Comparison of ENCODE assay signal across 22 mouse cellular contexts in genomic region chr9:51274678-51275077, GRCm38 (mm10). TPM values are rescaled to one million over a fixed set of nuclear protein-coding genes. Genes with fewer than 3 reads are reported as not detected.
DNase-seq lines count a peak whose midpoint lies in the region; ATAC-seq and TF ChIP-seq lines count a peak whose summit lies in the region.
"Had no signal": no experiment of that assay in that cellular context is flagged by ENCODE, and none has a peak within 500 bp of the region (broad histone marks: within the 10 kb centered on the region; RNA-seq: fewer than 3 reads in every experiment).

No protein-coding gene starts in this region.

- no peak for TF ChIP-seq POLR2A in CH12.LX (IDR thresholded peaks at IDR 0.05; ENCODE audit: low read depth, low read length)

- ATAC-seq in heart, embryonic 12.5 days (ENCODE audit: insufficient number of reproducible peaks, low FRiP score) = no peak
- ATAC-seq in intestine, postnatal 0 days = no peak
- ATAC-seq: forebrain, embryonic 16.5 days had no signal

- H3K9ac ChIP-seq in heart, embryonic 12.5 days = no peak overlapping the region
- H3K9ac ChIP-seq in CH12.LX (ENCODE audit: insufficient read depth, low read depth) = no peak overlapping the region
- H3K9ac ChIP-seq in intestine, postnatal 0 days (ENCODE audit: low read depth, low read length) = no peak overlapping the region
- H3K9ac ChIP-seq: hindbrain, embryonic 15.5 days; limb, embryonic 13.5 days; neural tube, embryonic 12.5 days had no signal

- peaks cover 5% of the 10 kb centered on the region for H3K36me3 ChIP-seq in heart, embryonic 12.5 days
- H3K36me3 ChIP-seq in CH12.LX (replicated peaks in 1 of 2; ENCODE audit: control insufficient read depth in 1 of 2, insufficient read depth in 1 of 2, low read length in 1 of 2) = peaks cover 0 to 19% of the 10 kb centered on the region in 2 experiments
- no peaks in the 10 kb centered on the region for H3K36me3 ChIP-seq in intestine, postnatal 0 days (ENCODE audit: control insufficient read depth, insufficient read depth)
- no peaks in the 10 kb centered on the region for H3K36me3 ChIP-seq in hindbrain, embryonic 10.5 days
- H3K36me3 ChIP-seq: hindbrain, embryonic 15.5 days; limb, embryonic 13.5 days; neural tube, embryonic 12.5 days had no signal

- peaks cover 5% of the 10 kb centered on the region; the same call in 1 of the 2 replicates for H3K27me3 ChIP-seq in heart, embryonic 12.5 days (replicated peaks)
- H3K27me3 ChIP-seq in CH12.LX (replicated peaks) = no peaks in the 10 kb centered on the region
- peaks cover 11% of the 10 kb centered on the region for H3K27me3 ChIP-seq in intestine, postnatal 0 days (replicated peaks; ENCODE audit: control insufficient read depth, insufficient read depth, low read length)
- peaks cover 30% of the 10 kb centered on the region for H3K27me3 ChIP-seq in hindbrain, embryonic 10.5 days (ENCODE audit: insufficient read depth, poor library complexity, severe bottlenecking)

- no peak for TF ChIP-seq EP300 in CH12.LX (IDR thresholded peaks at IDR 0.05; ENCODE audit: low read length)

- in situ Hi-C loops in CH12.LX (cut with MboI; ENCODE audit: low pct_ligation_motif_present, low pct_unique_long_range_greater_than_20kb, low sequenced_read_pairs) = no loop called here

- dilution Hi-C loops in CH12.LX (cut with MboI; ENCODE audit: extremely low pct_ligation_motif_present, extremely low pct_unique_long_range_greater_than_20kb, low sequenced_read_pairs) = no loop called here

- H3K9me3 ChIP-seq in heart, embryonic 12.5 days (replicated peaks) = no peaks in the 10 kb centered on the region
- no peaks in the 10 kb centered on the region for H3K9me3 ChIP-seq in CH12.LX (replicated peaks; ENCODE audit: low read length)
- no peaks in the 10 kb centered on the region for H3K9me3 ChIP-seq in intestine, postnatal 0 days (ENCODE audit: control insufficient read depth)
- H3K9me3 ChIP-seq in hindbrain, embryonic 10.5 days = no peaks in the 10 kb centered on the region
- H3K9me3 ChIP-seq: hindbrain, embryonic 15.5 days; limb, embryonic 13.5 days; neural tube, embryonic 12.5 days had no signal

- no peak overlapping the region for H3K4me3 ChIP-seq in heart, embryonic 12.5 days
- H3K4me3 ChIP-seq in CH12.LX (replicated peaks in 1 of 3; ENCODE audit: low read depth in 2 of 3, low read length in 2 of 3, poor library complexity in 1 of 3) = no peak overlapping the region
- no peak overlapping the region for H3K4me3 ChIP-seq in intestine, postnatal 0 days (ENCODE audit: low read depth, low read length)
- H3K4me3 ChIP-seq in hindbrain, embryonic 10.5 days = no peak overlapping the region
- H3K4me3 ChIP-seq: hindbrain, embryonic 15.5 days; limb, embryonic 13.5 days; neural tube, embryonic 12.5 days had no signal

- no peak overlapping the region for H3K4me2 ChIP-seq in heart, embryonic 12.5 days
- H3K4me2 ChIP-seq in CH12.LX (ENCODE audit: insufficient read depth, low read depth, poor library complexity, severe bottlenecking) = peak overlapping the region; percentile 10; the same call in 1 of the 2 replicates
- H3K4me2 ChIP-seq in intestine, postnatal 0 days (replicated peaks; ENCODE audit: low read depth) = 0 out of 2 replicates have a peak overlapping the region, but pooled peaks have one; percentile 1
- H3K4me2 ChIP-seq: hindbrain, embryonic 15.5 days; limb, embryonic 13.5 days; neural tube, embryonic 12.5 days had no signal

- peaks cover 12% of the 10 kb centered on the region for H3K4me1 ChIP-seq in heart, embryonic 12.5 days (replicated peaks)
- peaks cover 0 to 13% of the 10 kb centered on the region in 2 experiments; a peak in 2 of 4 replicates for H3K4me1 ChIP-seq in CH12.LX (ENCODE audit: control insufficient read depth in 1 of 2, insufficient read depth in 2 of 2)
- no peaks in the 10 kb centered on the region for H3K4me1 ChIP-seq in intestine, postnatal 0 days (replicated peaks; ENCODE audit: control insufficient read depth, insufficient read depth, low read length)
- peaks cover 21% of the 10 kb centered on the region for H3K4me1 ChIP-seq in hindbrain, embryonic 10.5 days (replicated peaks)

- 27% methylated on average over 4 of the region's 4 CpGs for WGBS in heart, embryonic 12.5 days
- WGBS in intestine, postnatal 0 days = 22% methylated on average over 4 of the region's 4 CpGs
- WGBS in hindbrain, embryonic 10.5 days = 37% methylated on average over 4 of the region's 4 CpGs

- H3K27ac ChIP-seq in heart, embryonic 12.5 days (ENCODE audit: poor library complexity, severe bottlenecking) = no peak overlapping the region
- no peak overlapping the region for H3K27ac ChIP-seq in CH12.LX (ENCODE audit: insufficient read depth, low read depth)
- H3K27ac ChIP-seq in intestine, postnatal 0 days (ENCODE audit: low read depth, low read length) = no peak overlapping the region
- H3K27ac ChIP-seq in hindbrain, embryonic 10.5 days = no peak overlapping the region
- H3K27ac ChIP-seq: hindbrain, embryonic 15.5 days; kidney, postnatal 0 days; limb, embryonic 13.5 days; neural tube, embryonic 12.5 days had no signal

- TF ChIP-seq CTCF in CH12.LX (conservative IDR thresholded peaks at IDR 0.05 in 1 of 2, IDR thresholded peaks at IDR 0.05 in 1 of 2; ENCODE audit: low read depth in 2 of 2, low read length in 2 of 2) = no peak
- no peak for TF ChIP-seq CTCF in intestine, postnatal 0 days (IDR thresholded peaks at IDR 0.05; ENCODE audit: low read depth)

- peak; percentile 80 for DNase-seq in heart, adult 11 months
- no peak for DNase-seq in CH12.LX (ENCODE audit: extremely low read depth)
- DNase-seq in lung, postnatal 14 days = peak; percentile 24
- no peak for DNase-seq in hindbrain, embryonic 10.5 days (ENCODE audit: low spot score)
- no peak for DNase-seq in cerebellum, adult 9-10 months
- no peak for DNase-seq in spleen, postnatal 14 days (ENCODE audit: low spot score in 2 of 2)
- DNase-seq: B cell, adult 2 months; cerebellum, postnatal 10 days; embryo, embryonic 11 days; gastrocnemius, postnatal 10 days; heart, postnatal 10 days had no signal

- H3K79me2 ChIP-seq in CH12.LX (replicated peaks; ENCODE audit: control insufficient read depth, extremely low read depth, insufficient read depth, poor library complexity, severe bottlenecking) = no peaks in the 10 kb centered on the region

- TF ChIP-seq RAD21 in CH12.LX (IDR thresholded peaks at IDR 0.05; ENCODE audit: low read depth, low read length) = no peak

TF ChIP-seq in CH12.LX, 34 proteins besides CTCF, POLR2A, EP300 and RAD21:
- TF ChIP-seq TBP (conservative IDR thresholded peaks at IDR 0.05; ENCODE audit: low read depth, low read length) = no peak
- TF ChIP-seq ELF1 (IDR thresholded peaks at IDR 0.05; ENCODE audit: low read depth, low read length) = peak; percentile 59
- no peak for TF ChIP-seq RCOR1 (conservative IDR thresholded peaks at IDR 0.05; ENCODE audit: low read depth, low read length)
- no peak for TF ChIP-seq ZMIZ1 (IDR thresholded peaks at IDR 0.05; ENCODE audit: low read depth, low read length)

RNA-seq across cellular contexts. Expression of gene Colca2, which starts 3.7 kb away (rescaled TPM):
- polyA plus RNA-seq in heart, embryonic 12.5 days (2016; fragmentation: Nextera tagmentation; extraction: Ambion mirVana) = 3.0 and 4.9 TPM in 2 replicates
- 0.25 TPM in 1 of 2 replicates, not detected in the other for total RNA-seq in CH12.LX (2012; rRNA removed)
- total RNA-seq in CH12.LX (2014; rRNA removed) = 0.26 TPM in 1 of 2 replicates, not detected in the other
- 0.97 and 1.1 TPM in 2 replicates for polyA plus RNA-seq in CH12.LX (2012; ENCODE audit: insufficient read length, low read depth)
- polyA plus RNA-seq in intestine, postnatal 0 days (2015; fragmentation: Nextera tagmentation; extraction: Ambion mirVana) = 1.3 and 1.7 TPM in 2 replicates
- 1.6 and 1.9 TPM in 2 replicates for polyA plus RNA-seq in hindbrain, embryonic 10.5 days (2016; fragmentation: Nextera tagmentation; extraction: Ambion mirVana)
- total RNA-seq: midbrain, postnatal 0 days had no signal

RNA-seq across cellular contexts. Expression of gene 1810046K07Rik, which starts 54.0 kb away (rescaled TPM):
- polyA plus RNA-seq in heart, embryonic 12.5 days (2016; fragmentation: Nextera tagmentation; extraction: Ambion mirVana) = not detected in 2 replicates
- total RNA-seq in CH12.LX (2012; rRNA removed) (26.4 and 33.4 TPM in 2 replicates), CH12.LX (2014; rRNA removed) (49.0 and 59.9 TPM in 2 replicates)
- polyA plus RNA-seq in CH12.LX (2012; ENCODE audit: insufficient read length, low read depth) = 179 and 188 TPM in 2 replicates
- polyA plus RNA-seq in intestine, postnatal 0 days (2015; fragmentation: Nextera tagmentation; extraction: Ambion mirVana) = 0.09 and 0.25 TPM in 2 replicates
- polyA plus RNA-seq in hindbrain, embryonic 10.5 days (2016; fragmentation: Nextera tagmentation; extraction: Ambion mirVana) = not detected in 2 replicates
- total RNA-seq: gastrocnemius, postnatal 10 days; heart, adult 8-10 months; heart, postnatal 10 days; layer of hippocampus, adult 8-10 months; megakaryocyte progenitor cell, adult 5-6 weeks; midbrain, postnatal 0 days had no signal
- polyA plus RNA-seq: forebrain, embryonic 16.5 days; hindbrain, embryonic 15.5 days; kidney, postnatal 0 days; midbrain, postnatal 0 days; neural tube, embryonic 12.5 days had no signal

Comparison
In these comparisons a context has a peak if more than half of its experiments do, and no peak if none do; other contexts are left out.
1. DNase-seq: peak in heart, adult 11 months (single experiment) and lung, postnatal 14 days (single experiment); none in CH12.LX (single experiment), hindbrain, embryonic 10.5 days (single experiment), cerebellum, adult 9-10 months (single experiment) and spleen, postnatal 14 days (0 of 2).
2. RNA of gene 1810046K07Rik, which starts 54.0 kb away (polyA plus RNA-seq): 179 to 188 TPM in CH12.LX; 0.09 to 0.25 TPM in intestine, postnatal 0 days, not detected in heart, embryonic 12.5 days and not detected in hindbrain, embryonic 10.5 days; every median in the first group is over 100 times any median in the second.